Mouse (Mus musculus) midbrain, embryonic 10.5 days (tissue): ENCODE results near the gene Srebf1. TPM values are rescaled to one million over a fixed set of nuclear protein-coding genes. Genes with fewer than 3 reads are reported as not detected.

Experiments used
- DNase-seq: peaks from one replicate; pipeline ENCODE4 v3.0.0-alpha.2; 2017; ENCODE audit warnings: low spot score
- H3K27ac ChIP-seq: fragments of 300-500 bp; sonication (generic); replicated peaks from 2 replicates; pipeline ENCODE4 v1.5.1; 2016; ENCODE audit warnings: mild to moderate bottlenecking
- H3K27me3 ChIP-seq: fragments of 300-500 bp; sonication (generic); 2 replicates; pipeline ENCODE4 v1.6.1; 2016; ENCODE audit warnings: low read depth, mild to moderate bottlenecking; ENCODE audit not compliant: poor library complexity, severe bottlenecking
- H3K36me3 ChIP-seq: fragments of 300-500 bp; sonication (generic); 2 replicates; pipeline ENCODE4 v1.6.1; 2016; ENCODE audit warnings: mild to moderate bottlenecking, moderate library complexity
- H3K4me1 ChIP-seq: fragments of 300-500 bp; sonication (generic); 2 replicates; pipeline ENCODE4 v1.6.1; 2016
- H3K4me3 ChIP-seq: fragments of 300-500 bp; sonication (generic); 2 replicates; pipeline ENCODE4 v1.5.1; 2016; ENCODE audit warnings: mild to moderate bottlenecking, moderate library complexity
- H3K9me3 ChIP-seq: fragments of 300-500 bp; sonication (generic); replicated peaks from 2 replicates; pipeline ENCODE4 v1.6.1; 2016; ENCODE audit warnings: mild to moderate bottlenecking
- WGBS: fragments of 180-500 bp; shearing (Covaris S2); methylation state at CpG from one replicate; pipeline ENCODE4 v1.1.7; 2016; 5-methylcytosine and 5-hydroxymethylcytosine counted together
- polyA plus RNA-seq: library from polyadenylated mRNA; unstranded; fragments of >200 nt; fragmentation: Nextera tagmentation; extraction: Ambion mirVana; gene quantifications from 2 replicates; pipeline ENCODE4 v1.2.1, GENCODE M21; 2016

Srebf1 gene
- polyA plus RNA-seq, 1 experiment from 2014 or later, result 47.0 TPM

- Histone ChIP-seq H3K4me1 (peaks cover 67% of the 10 kb centered on the region), H3K27ac (no peak overlapping the region), H3K4me3 (no peak overlapping the region), H3K27me3 (no peaks in the 10 kb centered on the region), H3K36me3 (peaks cover 39% of the 10 kb centered on the region), H3K9me3 (no peaks in the 10 kb centered on the region)
- WGBS, result 72% methylated on average over 5 of the region's 5 CpGs
- no peak for DNase-seq
Measured at GRCm38 (mm10) chr11:60165076-60165475, 57.3 kb downstream of the Srebf1 start.

GRCm38 (mm10) chr11:60164450-60164849 lies 57.9 kb downstream of the Srebf1 start:
- no peaks in the 10 kb centered on the region for H3K9me3 ChIP-seq
- H3K4me1 ChIP-seq, result peaks cover 63% of the 10 kb centered on the region
- H3K27ac ChIP-seq, result no peak overlapping the region
- 89% methylated on average over 6 of the region's 6 CpGs for WGBS
- peaks cover 39% of the 10 kb centered on the region for H3K36me3 ChIP-seq
- DNase-seq, result no peak
- no peaks in the 10 kb centered on the region for H3K27me3 ChIP-seq
- H3K4me3 ChIP-seq, result no peak overlapping the region

GRCm38 (mm10) chr11:60163362-60163761 lies 59.0 kb downstream of the Srebf1 start:
- WGBS, result 92% methylated on average over 4 of the region's 4 CpGs
- no peaks in the 10 kb centered on the region for H3K27me3 ChIP-seq
- no peak overlapping the region for H3K4me3 ChIP-seq
- no peaks in the 10 kb centered on the region for H3K9me3 ChIP-seq
- H3K27ac ChIP-seq, result no peak overlapping the region
- DNase-seq, result no peak
- H3K4me1 ChIP-seq, result peaks cover 55% of the 10 kb centered on the region
- peaks cover 46% of the 10 kb centered on the region for H3K36me3 ChIP-seq

GRCm38 (mm10) chr11:60162547-60162946 lies 59.8 kb downstream of the Srebf1 start:
- H3K27me3 ChIP-seq, result no peaks in the 10 kb centered on the region
- H3K9me3 ChIP-seq, result no peaks in the 10 kb centered on the region
- WGBS, result 94% methylated on average over 1 of the region's 1 CpGs
- peaks cover 55% of the 10 kb centered on the region for H3K36me3 ChIP-seq
- no peak overlapping the region for H3K27ac ChIP-seq
- H3K4me3 ChIP-seq, result no peak overlapping the region
- DNase-seq, result no peak
- H3K4me1 ChIP-seq, result peaks cover 49% of the 10 kb centered on the region

GRCm38 (mm10) chr11:60161146-60161874 lies 61.1 kb downstream of the Srebf1 start:
- DNase-seq, result no peak
- peak overlapping the region; percentile 59 for H3K27ac ChIP-seq
- 73% methylated on average over 9 of the region's 9 CpGs for WGBS
- H3K9me3 ChIP-seq, result no peaks in the 10 kb centered on the region
- peaks cover 44% of the 10 kb centered on the region for H3K4me1 ChIP-seq
- H3K36me3 ChIP-seq, result peaks cover 67% of the 10 kb centered on the region
- H3K4me3 ChIP-seq, result no peak overlapping the region
- no peaks in the 10 kb centered on the region for H3K27me3 ChIP-seq

GRCm38 (mm10) chr11:60160454-60161114 lies 61.8 kb downstream of the Srebf1 start:
- no peak overlapping the region for H3K4me3 ChIP-seq
- H3K4me1 ChIP-seq, result peaks cover 44% of the 10 kb centered on the region
- no peak for DNase-seq
- peaks cover 70% of the 10 kb centered on the region for H3K36me3 ChIP-seq
- H3K27ac ChIP-seq, result no peak overlapping the region
- no peaks in the 10 kb centered on the region for H3K9me3 ChIP-seq
- no peaks in the 10 kb centered on the region for H3K27me3 ChIP-seq
- 62% methylated on average over 3 of the region's 3 CpGs for WGBS

- Histone ChIP-seq H3K4me3 (no peak overlapping the region), H3K9me3 (no peaks in the 10 kb centered on the region), H3K27me3 (no peaks in the 10 kb centered on the region), H3K4me1 (peaks cover 50% of the 10 kb centered on the region), H3K27ac (no peak overlapping the region), H3K36me3 (peaks cover 76% of the 10 kb centered on the region)
- WGBS, result 94% methylated on average over 5 of the region's 5 CpGs
- DNase-seq, result no peak
Measured at GRCm38 (mm10) chr11:60159955-60160354, 62.4 kb downstream of the Srebf1 start.

- WGBS, result 95% methylated on average over 4 of the region's 4 CpGs
- DNase-seq, result no peak
- Histone ChIP-seq H3K4me1 (peaks cover 51% of the 10 kb centered on the region), H3K4me3 (no peak overlapping the region), H3K9me3 (no peaks in the 10 kb centered on the region), H3K27me3 (no peaks in the 10 kb centered on the region), H3K36me3 (peaks cover 80% of the 10 kb centered on the region), H3K27ac (no peak overlapping the region)
Measured at GRCm38 (mm10) chr11:60158271-60158670, 64.1 kb downstream of the Srebf1 start.

- Histone ChIP-seq H3K36me3 (peaks cover 88% of the 10 kb centered on the region), H3K27me3 (no peaks in the 10 kb centered on the region), H3K4me1 (peaks cover 37% of the 10 kb centered on the region), H3K4me3 (no peak overlapping the region), H3K9me3 (no peaks in the 10 kb centered on the region), H3K27ac (peak overlapping the region; percentile 52)
- 48% methylated on average over 5 of the region's 5 CpGs for WGBS
- peak; percentile 25 for DNase-seq
Measured at GRCm38 (mm10) chr11:60155690-60156089, 66.7 kb downstream of the Srebf1 start.

- Histone ChIP-seq H3K27ac (peak overlapping the region; percentile 52), H3K9me3 (no peaks in the 10 kb centered on the region), H3K4me3 (no peak overlapping the region), H3K4me1 (peaks cover 32% of the 10 kb centered on the region), H3K36me3 (peaks cover 88% of the 10 kb centered on the region), H3K27me3 (no peaks in the 10 kb centered on the region)
- 79% methylated on average over 3 of the region's 3 CpGs for WGBS
- DNase-seq, result no peak
Measured at GRCm38 (mm10) chr11:60153936-60154335, 68.4 kb downstream of the Srebf1 start.

- Histone ChIP-seq H3K36me3 (peaks cover 88% of the 10 kb centered on the region), H3K9me3 (no peaks in the 10 kb centered on the region), H3K4me1 (peaks cover 29% of the 10 kb centered on the region), H3K27me3 (no peaks in the 10 kb centered on the region), H3K4me3 (no peak overlapping the region), H3K27ac (no peak overlapping the region)
- DNase-seq, result no peak
- WGBS, result 92% methylated on average over 1 of the region's 1 CpGs
Measured at GRCm38 (mm10) chr11:60152339-60152738, 70.0 kb downstream of the Srebf1 start.

- H3K9me3 ChIP-seq, result no peaks in the 10 kb centered on the region
- H3K27me3 ChIP-seq, result no peaks in the 10 kb centered on the region
- peaks cover 92% of the 10 kb centered on the region for H3K36me3 ChIP-seq
- H3K4me1 ChIP-seq, result peaks cover 24% of the 10 kb centered on the region
- no peak overlapping the region for H3K27ac ChIP-seq
- 95% methylated on average over 3 of the region's 3 CpGs for WGBS
- DNase-seq, result no peak
- no peak overlapping the region for H3K4me3 ChIP-seq
Measured at GRCm38 (mm10) chr11:60150677-60151076, 71.7 kb downstream of the Srebf1 start.
